Mouse (Mus musculus) hindbrain, postnatal 0 days (tissue): Measurements from ENCODE around the gene Hoxc12. TPM values are rescaled to one million over a fixed set of nuclear protein-coding genes. Genes with fewer than 3 reads are reported as not detected.

Source experiments
- ATAC-seq: fragments of 200-750 bp; cut with Nextera tagmentation; 2 replicates; pipeline ENCODE4 v1.8.0; 2017; ENCODE audit warnings: mild to moderate bottlenecking, moderate TSS enrichment, moderate library complexity
- DNase-seq: peaks from one replicate; pipeline ENCODE4 v3.0.0-alpha.2; 2015; ENCODE audit warnings: low spot score
- H3K27ac ChIP-seq: fragments of 300-500 bp; sonication (generic); 2 replicates; pipeline ENCODE4 v1.5.1; 2014; ENCODE audit warnings: mild to moderate bottlenecking
- H3K27me3 ChIP-seq: fragments of 300-500 bp; sonication (generic); 2 replicates; pipeline ENCODE4 v1.6.1; 2014; ENCODE audit warnings: low read length, mixed read lengths; ENCODE audit not compliant: insufficient read depth
- H3K36me3 ChIP-seq: fragments of 300-500 bp; sonication (generic); 2 replicates; pipeline ENCODE4 v1.6.1; 2014; ENCODE audit warnings: low read length, mixed read lengths; ENCODE audit not compliant: insufficient read depth
- H3K4me1 ChIP-seq: fragments of 300-500 bp; sonication (generic); 2 replicates; pipeline ENCODE4 v1.6.1; 2014; ENCODE audit warnings: antibody characterized with exemption, low read length, mixed read lengths; ENCODE audit not compliant: insufficient read depth
- H3K4me2 ChIP-seq: fragments of 300-500 bp; sonication (generic); 2 replicates; pipeline ENCODE4 v1.6.1; 2014; ENCODE audit warnings: low read depth, mild to moderate bottlenecking, low read length, moderate library complexity, mixed read lengths
- H3K4me3 ChIP-seq: fragments of 300-500 bp; sonication (generic); 2 replicates; pipeline ENCODE4 v1.5.1; 2014; ENCODE audit warnings: low read length
- H3K9ac ChIP-seq: fragments of 300-500 bp; sonication (generic); replicated peaks from 2 replicates; pipeline ENCODE4 v1.6.1; 2014; ENCODE audit warnings: mild to moderate bottlenecking, low read length, moderate library complexity, mixed read lengths
- H3K9me3 ChIP-seq: fragments of 300-500 bp; sonication (generic); 2 replicates; pipeline ENCODE4 v1.6.1; 2016; ENCODE audit warnings: low read length, mixed read lengths
- CTCF ChIP-seq: IDR thresholded peaks from 2 replicates; pipeline ENCODE4 v1.5.1; 2016; ENCODE audit warnings: antibody characterized with exemption, control low read depth, low read depth
- WGBS: fragments of 180-500 bp; shearing (Covaris S2); extraction: QIAGEN DNeasy Blood & Tissue Kit; methylation state at CpG from one replicate; pipeline ENCODE4 v1.1.7; 2014; 5-methylcytosine and 5-hydroxymethylcytosine counted together
- polyA plus RNA-seq: library from polyadenylated mRNA; unstranded; fragments of >200 nt; fragmentation: Nextera tagmentation; extraction: Ambion mirVana; gene quantifications from 2 replicates; pipeline ENCODE4 v1.2.1, GENCODE M21; 2015
- total RNA-seq: library from RNA; depleted of rRNA; stranded (reverse); fragments of >200 nt; gene quantifications from 2 replicates; pipeline ENCODE4 v1.2.3, GENCODE M21; 2014

Hoxc12 gene
- total and polyA plus RNA-seq, 2 experiments from 2014 or later: not detected

DNA sequence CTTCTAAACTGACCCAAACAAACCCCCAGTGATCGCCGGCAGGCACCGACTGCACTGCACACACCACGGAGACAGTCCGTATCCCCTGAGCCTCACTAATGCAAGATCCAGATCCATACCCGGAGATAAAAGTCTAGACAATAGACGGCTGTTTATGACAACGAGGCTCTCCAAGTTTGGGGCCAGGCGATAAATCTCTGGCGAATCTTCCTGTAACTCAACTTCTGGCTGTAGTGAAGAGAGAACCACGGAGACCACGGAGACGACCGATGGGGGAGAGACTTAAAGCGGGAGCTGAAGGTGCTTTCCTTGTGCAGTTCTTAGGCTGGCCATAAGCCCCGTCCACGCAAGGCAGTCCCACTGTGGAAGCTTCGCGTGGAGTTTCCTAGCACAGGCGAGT lies 13.1 kb downstream of the Hoxc12 start:
- Histone ChIP-seq H3K9ac (no peak overlapping the region), H3K4me3 (no peak overlapping the region), H3K4me2 (no peak overlapping the region), H3K27ac (no peak overlapping the region), H3K4me1 (no peaks in the 10 kb centered on the region), H3K36me3 (no peaks in the 10 kb centered on the region), H3K27me3 (peaks cover 95% of the 10 kb centered on the region), H3K9me3 (no peaks in the 10 kb centered on the region)
- WGBS: 2% methylated on average over 20 of the region's 20 CpGs
- TF ChIP-seq CTCF: no peak
- ATAC-seq: no peak
- DNase-seq: no peak

DNA sequence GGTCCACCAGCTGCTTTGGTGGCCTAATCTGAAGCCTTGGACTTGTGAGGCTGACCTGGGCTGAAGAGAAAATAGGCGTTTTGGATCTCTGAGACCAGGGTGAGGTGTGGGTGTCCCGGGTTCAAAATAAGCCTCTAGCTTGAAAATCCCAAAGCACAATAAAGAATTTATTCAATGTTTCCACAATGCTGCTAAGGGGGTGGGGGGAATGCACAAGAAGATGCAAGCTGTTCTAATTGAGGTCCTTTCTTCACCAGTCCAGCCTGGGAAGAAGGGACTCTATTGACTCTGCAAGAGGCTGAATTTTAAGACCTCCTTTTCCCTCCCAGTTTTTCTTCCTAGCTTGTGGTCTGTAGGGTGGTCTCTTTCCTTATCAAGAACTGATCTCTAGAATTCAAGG lies 14.3 kb downstream of the Hoxc12 start:
- no peaks in the 10 kb centered on the region for H3K4me1 ChIP-seq
- no peaks in the 10 kb centered on the region for H3K9me3 ChIP-seq
- WGBS: 9% methylated on average over 2 of the region's 2 CpGs
- ATAC-seq (no peak), DNase-seq (no peak)
- no peak for TF ChIP-seq CTCF
- no peak overlapping the region for H3K9ac ChIP-seq
- H3K4me3 ChIP-seq: no peak overlapping the region
- no peak overlapping the region for H3K4me2 ChIP-seq
- H3K27ac ChIP-seq: no peak overlapping the region
- H3K36me3 ChIP-seq: no peaks in the 10 kb centered on the region
- H3K27me3 ChIP-seq: peaks cover 97% of the 10 kb centered on the region

DNA sequence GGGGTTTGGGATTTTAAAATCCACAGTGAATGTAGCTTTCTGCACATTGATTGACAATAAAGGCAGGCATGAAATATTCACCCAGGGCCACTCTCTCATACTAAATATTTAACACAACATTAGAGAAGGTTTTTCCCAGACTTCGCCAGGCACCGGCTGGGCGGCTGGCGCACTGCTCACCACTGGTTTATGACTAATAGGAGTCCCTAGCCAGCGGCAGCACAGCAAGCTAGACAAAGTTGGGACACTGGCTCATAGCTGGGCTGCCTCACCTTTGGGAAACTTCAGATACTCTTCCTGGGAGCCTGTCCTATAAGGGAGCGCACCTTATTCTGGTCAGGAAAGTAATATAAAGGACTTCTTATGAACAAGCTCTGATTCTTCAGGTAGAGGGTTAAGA lies 17.0 kb downstream of the Hoxc12 start:
- no peak overlapping the region for H3K4me3 ChIP-seq
- H3K4me1 ChIP-seq: no peaks in the 10 kb centered on the region
- no peak overlapping the region for H3K9ac ChIP-seq
- no peak for TF ChIP-seq CTCF
- no peak overlapping the region for H3K4me2 ChIP-seq
- no peaks in the 10 kb centered on the region for H3K9me3 ChIP-seq
- DNase-seq: no peak
- 1% methylated on average over 6 of the region's 6 CpGs for WGBS
- H3K27ac ChIP-seq: no peak overlapping the region
- H3K27me3 ChIP-seq: peaks cover 97% of the 10 kb centered on the region
- H3K36me3 ChIP-seq: no peaks in the 10 kb centered on the region
- no peak for ATAC-seq

GRCm38 (mm10) chr15:102954192-102955006 lies 17.8 kb downstream of the Hoxc12 start, which contains the start of gene Hoxc11:
Hoxc11 (plus strand) TSS chr15:102954427.
- Histone ChIP-seq H3K4me1 (no peaks in the 10 kb centered on the region), H3K4me2 (no peak within 1 kb of the TSS), H3K9me3 (no peaks in the 10 kb centered on the region), H3K9ac (no peak within 1 kb of the TSS), H3K27ac (no peak within 1 kb of the TSS), H3K27me3 (peaks cover 95% of the 10 kb centered on the region), H3K4me3 (no peak within 1 kb of the TSS), H3K36me3 (no peaks in the 10 kb centered on the region)
- no peak for TF ChIP-seq CTCF
- DNase-seq (no peak), ATAC-seq (no peak)
- under 1% methylated on average over 56 of the region's 57 CpGs for WGBS

DNA sequence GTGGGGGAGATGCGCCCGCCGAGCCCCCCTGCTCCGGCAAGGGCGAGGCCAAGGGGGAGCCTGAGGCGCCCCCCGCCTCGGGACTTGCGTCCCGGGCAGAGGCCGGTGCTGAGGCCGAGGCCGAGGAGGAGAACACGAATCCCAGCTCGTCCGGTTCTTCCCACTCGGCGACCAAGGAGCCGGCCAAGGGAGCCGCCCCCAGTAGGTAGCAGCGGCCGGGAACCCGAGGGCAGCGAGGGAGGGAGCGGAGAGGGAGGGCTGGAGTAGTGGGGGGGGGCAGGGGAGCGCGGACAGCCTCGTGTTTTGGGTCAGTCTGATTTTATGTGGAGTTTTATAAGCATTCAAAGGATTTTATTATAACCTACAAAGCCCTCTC lies 18.4 kb downstream of the Hoxc12 start:
- peaks cover 95% of the 10 kb centered on the region for H3K27me3 ChIP-seq
- ATAC-seq (no peak), DNase-seq (no peak)
- H3K4me2 ChIP-seq: no peak overlapping the region
- H3K36me3 ChIP-seq: no peaks in the 10 kb centered on the region
- no peak overlapping the region for H3K27ac ChIP-seq
- H3K9ac ChIP-seq: no peak overlapping the region
- H3K9me3 ChIP-seq: no peaks in the 10 kb centered on the region
- H3K4me3 ChIP-seq: no peak overlapping the region
- WGBS: 1% methylated on average over 28 of the region's 28 CpGs
- no peak for TF ChIP-seq CTCF
- H3K4me1 ChIP-seq: no peaks in the 10 kb centered on the region

GRCm38 (mm10) chr15:102955833-102956640 lies 19.5 kb downstream of the Hoxc12 start:
- H3K9me3 ChIP-seq: no peaks in the 10 kb centered on the region
- WGBS: 2% methylated on average over 40 of the region's 40 CpGs
- no peak overlapping the region for H3K27ac ChIP-seq
- TF ChIP-seq CTCF: no peak
- no peak overlapping the region for H3K4me3 ChIP-seq
- no peak overlapping the region for H3K9ac ChIP-seq
- no peaks in the 10 kb centered on the region for H3K36me3 ChIP-seq
- H3K4me1 ChIP-seq: no peaks in the 10 kb centered on the region
- H3K4me2 ChIP-seq: no peak overlapping the region
- peaks cover 97% of the 10 kb centered on the region for H3K27me3 ChIP-seq
- DNase-seq (no peak), ATAC-seq (no peak)
